Mouse (Mus musculus): Measurements from ENCODE around the gene Tm9sf2.

- TF ChIP-seq POLR2A (IDR thresholded peaks at IDR 0.05; ENCODE audit: insufficient read depth, low read length) (no peak), CTCF (IDR thresholded peaks at IDR 0.05; ENCODE audit: low read depth, low read length) (no peak)
These were observed 29.6 kb downstream of the Tm9sf2 start for GRCm38 (mm10) chr14:122136368-122136928.
